Mouse (Mus musculus) brain, adult 2 months (tissue): ENCODE measurements at regions not wholly inside any gene's neighbourhood (a gene's known extent, or its start where the extent isn't known, plus 50 kb on each side); places are given as distances from the start of the nearest gene placed in this dataset.
"Not testable (repeated sequence)": the region's sequence is repeated elsewhere in the genome, so short reads cannot be mapped to it uniquely, and the experiment has no call there.

Source experiments
- DNase-seq: peaks from one replicate; pipeline ENCODE4 v3.0.0; 2011; ENCODE audit warnings: low read depth, low spot score

DNA sequence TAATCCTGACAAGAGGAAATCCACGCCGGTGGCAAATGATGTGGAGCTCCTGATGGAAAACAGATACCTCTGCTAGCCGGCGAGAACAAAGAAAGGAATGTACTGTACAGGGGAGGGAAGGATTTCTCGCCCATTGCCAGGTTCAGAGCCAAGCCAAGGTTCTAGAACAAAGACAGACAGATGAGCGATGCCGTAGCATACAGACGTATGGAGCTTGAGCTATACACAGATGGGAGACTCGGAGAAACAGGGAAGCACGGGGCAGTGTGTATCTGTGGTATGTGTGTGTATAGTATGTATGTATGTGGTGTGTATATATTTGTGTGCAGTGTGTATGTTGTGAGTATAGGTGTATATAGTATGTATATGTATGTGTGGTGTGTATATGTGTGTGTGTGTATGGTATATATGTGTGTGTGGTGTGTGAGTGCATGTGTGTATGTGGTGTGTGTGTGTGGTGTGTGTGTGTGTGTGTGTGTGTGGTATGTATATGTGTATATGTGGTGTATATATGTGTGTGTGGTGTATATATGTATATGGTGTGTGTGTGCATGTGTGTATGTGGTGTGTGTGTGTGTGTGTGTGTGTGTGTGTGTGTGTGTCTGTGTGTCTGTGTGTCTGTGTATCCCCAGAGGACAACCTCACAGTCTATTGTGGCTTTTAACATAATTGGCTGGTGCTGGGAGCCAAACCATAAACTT is 140.6 kb downstream of the Cand1 start:
- no peak for DNase-seq

DNA sequence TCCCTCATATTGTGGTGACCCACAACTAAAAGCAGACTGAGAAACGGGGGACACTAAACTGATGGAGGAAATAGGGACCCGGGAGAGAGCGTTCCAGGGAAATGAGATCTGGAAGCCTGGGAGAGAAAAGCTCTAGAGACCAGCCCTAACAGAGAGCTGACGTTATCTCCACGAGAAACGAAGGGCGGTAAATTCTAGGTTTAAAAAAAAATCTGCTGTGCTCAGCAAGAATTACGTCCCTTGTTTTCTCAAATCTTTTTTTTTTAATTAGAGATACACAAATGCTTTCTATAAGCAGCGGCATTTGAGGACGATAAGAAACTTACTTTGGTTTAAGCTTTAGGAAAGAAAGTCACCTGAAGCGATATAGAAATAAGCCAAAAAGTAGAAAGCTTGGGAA is 145.7 kb downstream of the Cand1 start:
- no peak for DNase-seq

DNA sequence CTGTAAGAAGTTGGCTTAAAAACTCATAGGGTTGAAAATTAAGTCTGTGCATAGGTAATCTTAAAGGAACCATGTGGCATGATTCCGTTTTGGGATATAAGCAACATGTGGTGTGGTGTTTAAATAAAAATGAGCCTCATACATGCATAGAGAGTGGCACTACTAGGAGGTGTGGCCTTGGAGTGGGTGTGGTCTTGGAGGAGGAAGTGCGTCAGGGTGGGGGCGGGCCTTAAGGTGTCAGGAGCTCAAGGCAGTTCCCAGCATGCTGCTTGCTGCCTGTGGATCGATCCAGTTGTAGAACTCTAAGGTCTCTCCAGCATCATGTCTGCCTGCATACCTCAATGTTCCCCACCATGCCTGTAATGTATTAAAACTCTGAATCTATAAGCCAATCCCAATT is 152.0 kb downstream of the Cand1 start:
- no peak for DNase-seq

DNA sequence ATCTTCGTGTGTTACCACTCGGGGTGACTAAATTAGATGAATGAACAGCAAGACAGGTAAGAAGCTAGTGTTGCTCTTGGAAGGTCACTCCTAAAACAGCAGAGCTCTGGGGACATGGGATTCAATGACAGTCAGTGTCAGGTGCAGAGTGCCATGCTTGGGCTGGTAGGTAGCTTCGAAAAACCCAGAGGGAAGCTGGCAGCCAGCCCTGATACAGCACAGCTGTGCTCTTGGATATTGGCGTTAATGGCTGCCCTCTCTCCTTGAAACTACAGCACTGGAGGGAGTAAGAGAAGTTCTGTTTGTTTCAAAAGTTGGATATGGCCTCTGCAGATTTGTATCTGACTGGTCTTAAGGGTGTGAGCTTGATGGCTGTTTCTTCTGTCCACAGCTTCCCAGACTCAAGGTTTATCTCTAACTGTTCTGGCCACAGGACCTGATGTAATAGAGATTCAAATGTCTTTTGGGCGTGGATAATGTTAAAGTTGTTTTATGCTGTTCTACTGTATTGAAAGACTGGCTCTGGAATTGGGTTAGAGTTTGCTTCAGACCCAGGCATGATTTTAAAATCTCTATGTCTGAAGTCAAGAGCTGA is 152.7 kb downstream of the Cand1 start:
- no peak for DNase-seq

DNA sequence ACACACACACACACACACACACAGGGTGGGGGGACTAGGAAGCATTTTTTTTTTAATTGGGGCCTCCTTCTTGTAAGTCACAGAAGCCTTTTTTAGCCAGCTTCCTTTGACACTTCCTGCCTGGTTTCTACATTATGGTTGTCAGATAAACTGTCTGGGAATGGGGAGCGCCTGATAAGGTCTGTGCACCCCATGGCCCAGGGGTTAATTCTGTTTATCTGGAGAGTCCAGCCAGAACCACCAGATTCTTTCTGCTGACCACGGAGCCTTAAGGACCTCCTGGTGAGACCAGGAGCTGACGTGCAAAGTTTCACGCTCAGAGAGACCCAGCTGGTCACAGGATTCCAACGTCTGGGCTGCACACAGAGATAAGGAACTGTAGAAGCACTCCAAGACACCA is 153.4 kb downstream of the Cand1 start:
- no peak for DNase-seq

DNA sequence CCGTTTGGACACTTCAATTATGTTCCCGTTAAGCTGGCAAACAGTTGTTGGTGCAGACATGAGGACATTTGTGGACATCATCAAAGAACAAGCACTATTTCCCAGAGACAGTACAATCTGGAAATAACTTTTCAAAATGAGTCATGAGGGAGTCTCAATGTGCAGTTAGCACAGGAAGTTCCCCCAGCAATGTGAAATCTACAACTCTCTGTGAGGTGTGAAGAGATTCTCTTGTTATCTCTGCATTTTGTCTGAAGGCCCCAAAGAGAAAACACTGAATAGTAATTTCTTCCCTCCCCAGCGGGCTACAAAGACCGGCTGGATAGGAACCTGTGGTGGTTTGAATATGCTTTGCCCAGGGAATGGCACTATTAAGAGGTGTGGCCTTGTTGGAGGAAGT is 156.4 kb downstream of the Cand1 start:
- peak; percentile 67 for DNase-seq

DNA sequence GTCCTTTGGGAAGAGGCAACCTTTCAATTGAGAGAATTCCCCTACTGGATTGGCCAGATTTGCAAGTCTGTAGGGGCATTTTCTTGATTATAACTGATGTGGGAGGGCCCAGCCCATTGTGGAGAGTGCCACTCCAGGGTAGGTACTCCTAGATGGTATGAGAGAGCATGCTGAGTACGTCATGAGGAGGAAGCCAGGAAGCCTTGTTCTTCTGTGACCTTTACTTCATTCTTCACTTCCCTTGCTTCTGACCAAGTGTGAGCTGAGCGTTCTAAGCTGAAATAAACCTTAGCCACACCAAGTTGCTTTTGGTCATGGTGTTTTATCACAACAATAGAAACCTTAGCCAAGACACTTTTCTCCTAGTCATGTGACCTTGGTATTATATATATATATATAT is 157.0 kb downstream of the Cand1 start:
- DNase-seq, result no peak

DNA sequence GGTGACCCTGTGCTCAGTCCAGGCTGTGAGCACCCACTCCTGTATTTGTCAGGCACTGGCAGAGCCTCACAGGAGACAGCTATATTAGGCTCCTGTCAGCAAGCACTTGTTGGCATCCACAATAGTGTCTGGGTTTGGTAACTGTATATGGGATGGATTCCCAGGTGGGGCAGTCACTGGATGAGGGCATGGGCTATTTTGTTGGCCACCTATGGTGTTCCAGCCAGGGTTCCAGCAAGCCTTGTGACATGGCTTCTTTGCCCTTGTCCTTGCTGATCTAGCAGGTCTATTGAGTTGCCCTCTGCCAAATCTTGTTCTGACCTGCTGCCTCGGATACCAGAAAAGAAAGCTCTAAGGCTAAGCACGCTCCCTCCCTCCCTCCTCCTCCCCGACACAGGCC is 158.1 kb downstream of the Cand1 start:
- not testable (repeated sequence) for DNase-seq

DNA sequence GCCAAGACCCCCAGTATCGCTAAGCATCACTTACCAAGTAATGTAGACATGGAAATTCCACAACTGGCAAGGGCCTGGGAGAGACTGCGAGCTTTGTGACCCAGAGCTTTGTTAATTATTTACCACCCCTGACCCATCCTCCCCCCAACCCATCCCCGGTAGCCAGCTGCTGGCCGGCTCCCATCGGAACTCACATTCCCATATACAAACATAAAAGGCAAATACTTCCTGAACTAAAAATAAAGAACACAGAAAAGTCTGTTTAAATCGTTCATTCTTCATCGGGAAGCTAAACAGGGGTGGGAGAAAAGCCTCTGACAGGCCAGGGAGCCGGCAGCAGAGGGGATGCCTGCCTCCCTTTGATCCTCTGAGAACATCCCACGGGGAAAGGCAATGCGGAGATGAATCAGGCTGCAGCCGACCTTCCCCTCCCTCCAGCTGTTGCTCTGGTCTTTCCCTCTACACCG is 163.7 kb downstream of the Cand1 start:
- DNase-seq, result no peak

DNA sequence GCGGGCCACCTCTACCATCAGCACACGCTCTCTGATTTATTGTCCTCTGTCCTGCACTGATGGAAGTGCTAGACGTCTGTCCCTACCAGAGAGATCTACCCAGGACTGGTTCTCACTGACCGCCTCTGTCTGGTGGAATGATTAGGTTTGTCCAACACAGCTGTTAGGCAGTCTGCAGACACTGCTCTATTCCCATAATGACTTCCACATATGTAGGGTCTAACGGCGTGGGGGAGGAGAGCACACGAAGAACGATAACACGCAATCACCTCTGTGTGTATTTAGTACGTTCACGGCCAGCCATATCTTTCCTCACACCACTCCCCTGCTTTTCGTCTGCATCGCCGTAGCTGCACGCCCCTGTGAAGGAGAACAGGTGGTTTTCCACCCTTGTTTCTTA is 165.0 kb downstream of the Cand1 start:
- peak; percentile 20 for DNase-seq

DNA sequence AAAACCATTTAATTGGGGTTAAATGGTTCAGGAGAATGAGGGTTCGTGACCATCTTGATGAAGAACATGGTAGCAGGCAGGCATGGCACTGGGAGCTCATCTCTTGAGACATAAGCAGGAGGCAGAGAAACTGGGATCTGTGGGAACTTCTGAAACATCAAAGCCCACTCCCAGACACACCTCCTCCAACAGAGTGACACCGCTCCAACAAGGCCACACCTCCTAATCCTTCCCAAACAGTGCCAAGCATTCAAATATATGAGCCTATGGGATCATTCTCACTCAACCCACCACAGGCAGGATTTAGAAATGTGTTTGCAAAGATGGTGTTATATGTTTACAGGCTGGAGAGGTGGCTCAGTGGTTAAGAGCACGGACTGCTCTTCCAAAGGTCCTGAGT is 165.9 kb downstream of the Cand1 start:
- no peak for DNase-seq

DNA sequence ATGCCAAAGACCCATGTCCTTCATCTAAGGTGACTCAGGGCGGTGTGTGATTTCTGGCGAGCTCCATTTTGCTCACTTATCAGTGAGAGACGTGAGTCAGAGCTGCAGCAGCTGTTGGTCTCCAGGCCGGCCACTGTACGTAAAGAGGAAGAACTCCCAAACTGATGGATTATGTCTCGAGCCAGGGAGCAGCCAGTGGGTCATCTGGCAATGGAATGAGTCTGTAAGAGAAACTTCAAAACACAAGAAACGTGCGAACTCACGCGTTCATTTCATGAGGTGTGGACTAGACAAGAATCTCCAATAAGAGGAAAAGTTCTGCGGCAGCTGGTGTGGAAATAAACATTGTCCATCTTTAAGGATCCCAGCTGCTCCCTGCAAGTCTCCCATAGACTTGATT is 170.4 kb downstream of the Cand1 start:
- no peak for DNase-seq

DNA sequence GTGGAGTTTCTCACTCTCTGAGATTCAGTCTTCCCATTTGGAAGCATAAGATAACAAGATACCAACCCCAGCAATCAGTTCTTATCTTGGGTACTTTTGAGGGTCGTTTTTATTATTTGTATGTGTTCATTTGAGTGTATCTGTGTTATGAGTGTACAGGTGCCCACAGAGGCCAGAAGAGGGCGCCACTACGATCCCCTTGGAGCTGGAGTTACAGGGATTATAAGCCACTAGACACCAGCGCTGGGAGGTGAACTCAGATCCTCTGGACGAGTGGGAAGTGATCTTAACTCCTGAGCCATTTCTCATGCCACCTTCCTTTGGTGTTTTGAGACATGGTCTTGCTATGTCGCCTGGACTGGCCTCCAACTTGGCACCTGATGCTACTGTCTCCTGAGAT is 172.0 kb downstream of the Cand1 start:
- no peak for DNase-seq

DNA sequence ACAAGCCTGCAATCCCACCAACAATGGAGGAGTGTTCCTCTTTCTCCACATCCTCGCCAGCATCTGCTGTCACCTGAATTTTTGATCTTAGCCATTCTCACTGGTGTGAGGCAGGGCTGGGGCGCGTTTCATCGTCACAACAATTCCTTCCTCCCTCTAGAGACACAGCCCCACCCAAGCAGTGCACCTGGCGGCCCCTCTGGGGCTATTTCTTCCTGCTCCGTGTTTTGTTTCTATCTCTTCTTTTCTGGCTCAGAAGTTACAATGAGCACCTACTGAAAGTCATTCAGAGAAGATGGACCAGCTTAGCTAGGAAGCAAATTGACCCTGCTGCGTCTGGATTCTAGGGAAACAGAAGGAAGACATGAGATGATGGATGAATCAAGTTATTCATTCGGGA is 172.5 kb downstream of the Cand1 start:
- no peak for DNase-seq

DNA sequence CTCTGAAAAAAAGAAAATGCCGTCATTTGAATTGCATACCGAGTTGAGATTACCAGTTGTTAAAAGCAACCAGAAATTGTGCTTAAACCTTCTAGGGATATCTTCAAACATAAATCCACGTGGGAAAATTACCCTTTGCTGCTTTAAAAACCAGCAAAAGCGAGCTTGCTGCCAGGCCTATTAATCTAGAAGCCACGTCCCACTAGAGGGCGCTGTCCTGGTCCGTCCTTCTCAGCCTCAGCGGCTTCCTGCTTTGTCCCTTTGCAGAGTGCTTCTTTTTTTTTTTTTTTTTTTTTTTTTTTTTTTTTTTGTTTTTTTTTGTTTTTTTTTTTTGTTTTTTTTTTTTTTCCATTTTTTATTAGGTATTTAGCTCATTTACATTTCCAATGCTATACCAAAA is 173.9 kb downstream of the Cand1 start:
- peak; percentile 92 for DNase-seq

DNA sequence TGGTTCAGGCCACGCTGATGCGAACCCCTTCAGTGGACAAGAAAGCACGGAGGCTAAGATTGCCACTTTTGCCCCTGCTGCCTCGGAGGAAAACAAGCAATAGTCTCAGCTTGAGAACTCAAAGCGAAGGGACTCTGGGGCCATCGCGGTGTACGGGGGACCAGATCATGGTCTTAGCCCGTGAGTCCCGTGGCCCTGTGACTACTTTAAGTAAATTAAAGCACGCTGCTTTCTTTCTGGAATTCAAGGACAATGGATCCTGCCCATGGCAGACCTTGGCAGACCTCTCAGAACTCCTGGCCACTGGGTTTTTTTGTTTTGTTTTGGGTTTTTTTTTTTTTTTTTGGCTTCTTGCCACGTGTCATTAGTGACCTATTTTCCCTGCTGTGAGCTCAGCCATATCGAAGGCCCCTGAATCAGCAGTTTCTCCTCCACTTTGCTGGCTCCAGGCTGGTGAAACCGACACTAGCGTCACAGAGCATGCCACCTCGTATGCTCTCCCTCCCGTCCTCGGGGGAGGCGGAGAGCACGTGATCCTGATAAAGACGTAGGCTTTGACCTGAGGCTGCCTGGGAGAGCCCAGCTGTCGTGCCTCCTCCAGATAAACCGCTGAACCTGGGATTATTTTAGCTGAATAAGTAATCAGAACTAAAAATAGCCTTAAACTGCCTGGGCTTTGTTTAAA is 174.6 kb downstream of the Cand1 start:
- peak; percentile 78 for DNase-seq

DNA sequence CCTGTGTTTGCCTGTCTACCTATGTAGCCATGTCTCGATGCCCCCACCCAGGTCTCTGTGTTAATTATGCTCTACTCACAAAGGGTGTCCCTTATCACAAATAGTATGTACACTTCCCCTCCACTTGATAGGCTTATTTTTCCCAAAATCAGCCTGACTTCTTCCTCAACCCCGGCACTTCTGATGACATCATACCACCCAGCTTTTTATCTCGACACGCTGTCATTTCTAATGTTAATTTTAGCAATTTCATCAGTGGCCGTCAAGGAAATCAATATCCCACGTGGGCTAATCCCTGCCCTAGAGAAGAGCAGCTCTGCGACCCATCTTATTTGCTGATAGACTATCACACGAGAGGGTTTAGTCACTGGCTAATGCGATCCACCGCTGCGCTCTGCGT is 175.6 kb downstream of the Cand1 start:
- DNase-seq, result no peak

DNA sequence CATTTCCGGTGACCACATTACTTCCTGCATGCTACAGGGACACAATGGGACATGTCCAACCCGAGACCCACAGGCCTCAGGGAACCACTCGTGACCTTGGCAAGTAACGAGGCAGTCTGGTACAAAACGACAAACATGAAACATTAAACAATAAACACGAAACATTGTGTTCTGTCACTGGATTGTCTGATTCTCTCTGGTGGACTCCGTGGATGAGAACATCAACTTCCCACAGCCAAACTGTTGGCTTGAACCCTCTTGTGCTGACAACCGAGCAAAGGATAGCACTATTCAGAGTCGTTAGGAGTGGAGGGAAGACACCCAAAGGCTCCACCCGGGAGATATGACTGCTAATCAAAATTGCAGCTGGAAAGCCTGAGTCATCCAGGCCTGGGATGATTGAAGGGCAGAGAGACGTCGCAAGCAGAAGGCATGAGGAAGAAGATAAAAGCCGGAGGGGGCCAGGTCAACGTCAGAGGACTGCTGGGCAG is 176.6 kb downstream of the Cand1 start:
- DNase-seq, result no peak

DNA sequence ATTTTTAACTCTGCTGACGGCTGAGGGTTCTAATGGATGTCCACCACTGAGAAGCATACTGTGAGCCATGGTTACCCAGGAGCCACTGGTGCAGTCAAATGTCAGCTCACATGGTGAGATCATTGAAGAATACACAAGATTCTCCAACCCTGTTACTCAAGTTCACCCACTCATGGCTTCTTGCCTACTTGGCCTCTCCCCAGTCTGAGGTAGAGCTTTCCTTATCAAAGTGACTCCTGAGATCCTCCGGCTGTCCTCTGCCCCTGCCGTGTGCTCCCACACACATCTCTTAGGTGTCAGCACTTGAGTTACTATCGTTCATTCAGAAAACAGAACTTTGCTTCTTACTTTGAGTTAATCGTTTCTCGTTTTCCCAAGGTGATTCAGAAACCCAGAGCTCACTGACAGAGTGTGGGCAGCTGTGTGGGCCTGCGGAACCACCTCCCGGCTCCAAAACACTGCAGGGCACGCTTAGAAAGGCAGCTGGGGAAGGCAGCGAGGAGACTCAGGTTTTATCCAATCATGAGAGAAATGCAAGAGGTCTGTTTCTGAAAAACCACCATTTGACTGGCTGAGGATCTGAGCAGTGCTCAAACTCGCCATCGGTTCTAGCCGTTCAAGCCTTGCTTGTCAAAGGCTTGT is 177.8 kb downstream of the Cand1 start:
- peak; percentile 65 for DNase-seq

DNA sequence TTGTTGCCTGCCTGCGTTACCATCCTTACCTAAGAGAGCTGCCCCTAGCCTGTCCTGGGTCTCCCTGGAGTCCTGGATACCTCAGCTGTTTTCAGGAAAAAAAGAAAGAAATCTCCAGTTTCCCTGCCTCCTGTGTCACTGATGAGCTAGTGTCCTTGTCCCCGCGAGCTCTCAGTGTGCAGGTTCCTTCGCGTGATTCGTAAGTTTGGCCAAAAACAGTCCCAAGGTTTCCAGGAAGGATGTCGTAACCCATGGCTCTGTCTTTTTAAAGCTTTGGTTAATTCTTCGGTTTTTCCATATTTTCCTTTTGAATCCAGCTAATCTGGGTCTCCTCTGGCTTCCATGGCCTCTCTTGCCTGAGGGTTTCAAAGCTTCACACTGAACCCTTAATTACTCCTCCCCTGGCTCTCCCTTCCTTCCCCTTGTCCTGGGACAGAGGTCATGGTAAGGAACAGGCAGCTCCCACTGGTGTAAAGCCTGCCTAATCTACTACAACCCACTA is 178.5 kb downstream of the Cand1 start:
- no peak for DNase-seq

DNA sequence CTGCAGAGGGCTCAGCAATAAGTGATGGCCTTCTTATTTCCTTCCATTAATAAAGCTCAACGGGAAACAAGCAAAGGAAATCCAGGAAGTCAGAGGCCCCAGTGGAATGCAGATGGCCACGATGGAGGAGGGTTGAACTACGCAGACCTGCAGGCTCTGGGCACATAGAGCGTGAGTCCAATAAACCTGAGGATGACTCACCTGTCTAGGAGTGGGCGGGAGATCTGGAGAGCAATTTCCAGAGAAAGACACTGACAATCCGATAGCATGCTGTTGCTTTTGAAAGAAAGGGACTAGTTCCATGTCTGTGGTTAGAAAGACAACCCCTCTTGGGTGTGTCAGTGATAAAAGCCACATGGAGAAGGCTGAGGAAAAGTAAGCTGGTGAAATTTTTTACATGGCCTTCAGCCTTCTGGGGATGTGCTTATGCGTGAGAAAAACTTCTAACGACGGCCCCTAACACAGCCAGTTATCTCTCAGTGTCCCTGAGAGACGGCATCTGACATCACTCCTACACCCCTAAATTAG is 181.3 kb downstream of the Cand1 start:
- peak; percentile 13 for DNase-seq

DNA sequence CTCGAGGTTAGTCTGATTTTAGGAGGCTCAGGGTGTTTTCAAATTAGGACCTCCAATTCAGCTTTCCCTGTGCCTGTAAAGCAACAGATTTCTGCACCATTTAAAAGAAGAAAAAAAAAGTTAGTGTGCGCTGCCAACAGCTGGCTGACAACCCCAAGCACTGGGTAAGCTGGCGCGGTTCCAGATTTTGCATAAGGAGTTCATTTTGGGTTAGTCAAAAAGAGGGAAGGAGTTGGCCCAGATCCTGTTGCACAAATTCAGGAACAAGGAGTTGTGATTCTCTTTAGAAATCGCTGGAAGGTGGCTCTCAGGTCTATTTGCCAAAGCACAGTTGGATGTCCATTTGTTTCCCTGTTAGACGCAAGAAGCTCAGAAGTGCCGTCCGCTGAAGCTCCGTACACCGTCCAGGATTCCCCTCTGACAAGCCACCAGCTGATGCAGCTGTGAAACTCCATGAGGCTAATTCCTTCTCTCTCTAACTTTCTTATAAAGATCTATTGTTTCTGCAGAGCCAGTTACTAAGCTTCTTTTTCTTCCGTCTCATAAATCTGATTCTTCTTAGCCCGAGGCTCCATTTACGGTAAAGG is 184.6 kb downstream of the Cand1 start:
- DNase-seq, result peak; percentile 80
